8 mouse cellular contexts compared by ENCODE assay signal in the genomic region with DNA sequence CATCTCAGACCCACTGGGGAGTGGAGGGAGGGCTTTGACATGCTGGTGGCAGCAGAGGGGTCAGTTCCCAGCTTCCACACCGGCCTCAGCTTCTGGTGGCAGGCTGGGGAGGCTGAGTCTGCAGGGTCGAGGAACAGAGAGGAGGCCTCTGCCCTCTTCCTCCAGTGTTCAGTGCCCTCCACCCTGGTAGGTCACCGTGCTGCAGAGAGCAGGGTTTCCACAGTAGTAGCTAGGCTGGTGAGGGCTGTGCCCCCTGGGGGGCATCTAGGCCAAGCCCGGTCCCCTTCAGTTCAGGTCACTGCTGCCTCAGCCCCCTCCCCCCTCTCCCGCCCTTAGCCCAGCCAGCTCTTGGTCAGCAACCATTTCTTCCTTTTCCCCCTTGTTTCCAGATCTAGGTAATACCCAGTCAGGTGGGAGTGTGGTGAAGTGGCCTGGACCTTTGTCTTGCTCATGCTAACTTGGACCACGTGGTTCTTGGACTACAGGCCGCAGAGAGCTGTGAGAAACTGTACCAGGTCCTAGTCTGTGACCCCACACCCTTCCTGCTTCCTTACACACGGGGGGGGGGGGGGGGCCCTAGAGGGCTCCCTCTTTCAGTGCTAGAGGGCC. TPM values are rescaled to one million over a fixed set of nuclear protein-coding genes. Genes with fewer than 3 reads are reported as not detected.
A peak's percentile ranks its signal among the peaks of the same experiment; 100 is the strongest.
DNase-seq lines count a peak whose midpoint lies in the region; ATAC-seq and TF ChIP-seq lines count a peak whose summit lies in the region.

No protein-coding gene starts in this region.

- peak overlapping the region; percentile 100 for H3K9ac ChIP-seq in lung, embryonic 14.5 days
- peak overlapping the region; percentile 98 for H3K9ac ChIP-seq in forebrain, embryonic 15.5 days (replicated peaks)
- H3K9ac ChIP-seq in kidney, embryonic 14.5 days (ENCODE audit: low read depth, low read length) = peak overlapping the region; percentile 99
- peak overlapping the region; percentile 97 for H3K9ac ChIP-seq in midbrain, embryonic 16.5 days (ENCODE audit: low read depth, low read length)

- peak overlapping the region; percentile 96 for H3K27ac ChIP-seq in lung, embryonic 14.5 days (ENCODE audit: low read depth)
- H3K27ac ChIP-seq in forebrain, embryonic 15.5 days (replicated peaks) = peak overlapping the region; percentile 74
- H3K27ac ChIP-seq in kidney, embryonic 14.5 days (ENCODE audit: low read depth, low read length) = peak overlapping the region; percentile 98
- peak overlapping the region; percentile 90 for H3K27ac ChIP-seq in midbrain, embryonic 16.5 days (ENCODE audit: low read length)

- peak; percentile 62 for DNase-seq in lung, embryonic 14.5 days
- DNase-seq in lung, postnatal 10 days = no peak
- no peak for DNase-seq in thymus, adult 18-20 months
- DNase-seq in spleen, postnatal 14 days (ENCODE audit: low spot score in 2 of 2) = no peak
- no peak for DNase-seq in urinary bladder, postnatal 4 days (ENCODE audit: low spot score in 2 of 2)

- no peaks in the 10 kb centered on the region for H3K9me3 ChIP-seq in lung, embryonic 14.5 days (ENCODE audit: low read depth, low read length)
- H3K9me3 ChIP-seq in forebrain, embryonic 15.5 days = no peaks in the 10 kb centered on the region
- no peaks in the 10 kb centered on the region for H3K9me3 ChIP-seq in kidney, embryonic 14.5 days (ENCODE audit: control insufficient read depth, low read length)
- no peaks in the 10 kb centered on the region for H3K9me3 ChIP-seq in midbrain, embryonic 16.5 days (replicated peaks; ENCODE audit: control insufficient read depth, low read length, poor library complexity, severe bottlenecking)

- peaks cover 54% of the 10 kb centered on the region for H3K4me1 ChIP-seq in lung, embryonic 14.5 days (ENCODE audit: insufficient read depth)
- H3K4me1 ChIP-seq in forebrain, embryonic 15.5 days = peaks cover 62% of the 10 kb centered on the region
- peaks cover 56% of the 10 kb centered on the region for H3K4me1 ChIP-seq in kidney, embryonic 14.5 days (ENCODE audit: control insufficient read depth, insufficient read depth, low read length)
- H3K4me1 ChIP-seq in midbrain, embryonic 16.5 days (ENCODE audit: control insufficient read depth, insufficient read depth, low read length) = peaks cover 54% of the 10 kb centered on the region

- no peaks in the 10 kb centered on the region for H3K27me3 ChIP-seq in lung, embryonic 14.5 days (ENCODE audit: insufficient read depth, low read length)
- H3K27me3 ChIP-seq in forebrain, embryonic 15.5 days = no peaks in the 10 kb centered on the region
- no peaks in the 10 kb centered on the region for H3K27me3 ChIP-seq in kidney, embryonic 14.5 days (ENCODE audit: control insufficient read depth, insufficient read depth, low read length)
- no peaks in the 10 kb centered on the region for H3K27me3 ChIP-seq in midbrain, embryonic 16.5 days (ENCODE audit: control insufficient read depth, insufficient read depth, low read depth, low read length)

- peak overlapping the region; percentile 96 for H3K4me3 ChIP-seq in lung, embryonic 14.5 days (ENCODE audit: low read depth, low read length)
- peak overlapping the region; percentile 91 for H3K4me3 ChIP-seq in forebrain, embryonic 15.5 days
- H3K4me3 ChIP-seq in kidney, embryonic 14.5 days (ENCODE audit: low read length) = peak overlapping the region; percentile 92
- H3K4me3 ChIP-seq in midbrain, embryonic 16.5 days (ENCODE audit: low read depth, low read length) = peak overlapping the region; percentile 72

- TF ChIP-seq CTCF in lung, embryonic 14.5 days (IDR thresholded peaks at IDR 0.05; ENCODE audit: low read depth) = 0 out of 2 replicates have a peak, but pooled peaks have one; percentile 13

- H3K36me3 ChIP-seq in lung, embryonic 14.5 days (ENCODE audit: insufficient read depth) = peaks cover 6% of the 10 kb centered on the region; the same call in 1 of the 2 replicates
- no peaks in the 10 kb centered on the region for H3K36me3 ChIP-seq in forebrain, embryonic 15.5 days
- H3K36me3 ChIP-seq in kidney, embryonic 14.5 days (ENCODE audit: control insufficient read depth, insufficient read depth, low read length) = peaks cover 6% of the 10 kb centered on the region; the same call in 1 of the 2 replicates
- H3K36me3 ChIP-seq in midbrain, embryonic 16.5 days (ENCODE audit: control insufficient read depth, insufficient read depth, low read length) = no peaks in the 10 kb centered on the region

- 14% methylated on average over 8 of the region's 8 CpGs for WGBS in lung, embryonic 14.5 days
- WGBS in forebrain, embryonic 15.5 days = 7% methylated on average over 7 of the region's 8 CpGs
- WGBS in kidney, embryonic 14.5 days = 2% methylated on average over 8 of the region's 8 CpGs
- 2% methylated on average over 8 of the region's 8 CpGs for WGBS in midbrain, embryonic 16.5 days

- H3K4me2 ChIP-seq in lung, embryonic 14.5 days = peak overlapping the region; percentile 99
- H3K4me2 ChIP-seq in forebrain, embryonic 15.5 days (replicated peaks) = peak overlapping the region; percentile 93
- H3K4me2 ChIP-seq in kidney, embryonic 14.5 days (replicated peaks; ENCODE audit: low read depth, low read length) = peak overlapping the region; percentile 98
- H3K4me2 ChIP-seq in midbrain, embryonic 16.5 days (ENCODE audit: low read length) = peak overlapping the region; percentile 68

- ATAC-seq in lung, embryonic 14.5 days (ENCODE audit: insufficient read depth) = no peak
- ATAC-seq in forebrain, embryonic 15.5 days (replicated peaks) = no peak
- ATAC-seq in kidney, embryonic 14.5 days (ENCODE audit: low FRiP score, low TSS enrichment) = 0 out of 2 replicates have a peak, but pooled peaks have one; percentile 8
- no peak for ATAC-seq in midbrain, embryonic 16.5 days

RNA-seq across cellular contexts. Expression of gene Bahcc1, which starts 6.1 kb away (rescaled TPM):
- 14.3 and 15.6 TPM in 2 replicates for polyA plus RNA-seq in lung, embryonic 14.5 days (2014; fragmentation: Nextera tagmentation; extraction: Ambion mirVana)
- 15.4 and 16.1 TPM in 2 replicates for polyA plus RNA-seq in forebrain, embryonic 15.5 days (2015; fragmentation: Nextera tagmentation; extraction: Ambion mirVana)
- polyA plus RNA-seq in kidney, embryonic 14.5 days (2014; fragmentation: Nextera tagmentation; extraction: Ambion mirVana) = 20.3 and 27.2 TPM in 2 replicates
- polyA plus RNA-seq in midbrain, embryonic 16.5 days (2015; fragmentation: Nextera tagmentation; extraction: Ambion mirVana) = 9.7 and 13.7 TPM in 2 replicates
